Mouse (Mus musculus): ENCODE data around the gene Dab1.

The Dab1 gene

GRCm38 (mm10) chr4:104572440-104572839 lies 953.3 kb downstream of the Dab1 start:
- intact Hi-C loops (cut with DNase I), result no loop called here

- intact Hi-C loops (cut with DNase I), result no loop called here
Observed at GRCm38 (mm10) chr4:104573419-104573818, 954.3 kb downstream of the Dab1 start.

GRCm38 (mm10) chr4:104578370-104578769 lies 959.2 kb downstream of the Dab1 start:
- intact Hi-C loops (cut with DNase I), result no loop called here

GRCm38 (mm10) chr4:104579946-104580544 lies 960.9 kb downstream of the Dab1 start:
- intact Hi-C loops (cut with DNase I), result no loop called here

- intact Hi-C loops (cut with DNase I), result no loop called here
Observed at GRCm38 (mm10) chr4:104582726-104583125, 963.6 kb downstream of the Dab1 start.

GRCm38 (mm10) chr4:104587826-104588225 lies 968.7 kb downstream of the Dab1 start:
- intact Hi-C loops (cut with DNase I), result no loop called here

GRCm38 (mm10) chr4:104596936-104597335 lies 977.8 kb downstream of the Dab1 start:
- intact Hi-C loops (cut with DNase I), result no loop called here

- intact Hi-C loops (cut with DNase I), result no loop called here
Observed at GRCm38 (mm10) chr4:104597490-104598465, 978.6 kb downstream of the Dab1 start.

- intact Hi-C loops (cut with DNase I), result no loop called here
Observed at GRCm38 (mm10) chr4:104602804-104603203, 983.6 kb downstream of the Dab1 start.

- intact Hi-C loops (cut with DNase I), result no loop called here
Observed at GRCm38 (mm10) chr4:104604298-104604697, 985.1 kb downstream of the Dab1 start.

GRCm38 (mm10) chr4:104606881-104607280 lies 987.7 kb downstream of the Dab1 start:
- intact Hi-C loops (cut with DNase I), result no loop called here

- intact Hi-C loops (cut with DNase I), result no loop called here
Observed at GRCm38 (mm10) chr4:104607636-104608035, 988.5 kb downstream of the Dab1 start.

GRCm38 (mm10) chr4:104619452-104619851 lies 1000.3 kb downstream of the Dab1 start:
- intact Hi-C loops (cut with DNase I), result no loop called here

GRCm38 (mm10) chr4:104625316-104625715 lies 1006.2 kb downstream of the Dab1 start:
- intact Hi-C loops (cut with DNase I), result no loop called here

- intact Hi-C loops (cut with DNase I), result no loop called here
Observed at GRCm38 (mm10) chr4:104628708-104629107, 1009.5 kb downstream of the Dab1 start.

GRCm38 (mm10) chr4:104637016-104637415 lies 1017.9 kb downstream of the Dab1 start:
- intact Hi-C loops (cut with DNase I), result no loop called here

- intact Hi-C loops (cut with DNase I), result no loop called here
Observed at GRCm38 (mm10) chr4:104640617-104641016, 1021.5 kb downstream of the Dab1 start.

GRCm38 (mm10) chr4:104642761-104643469 lies 1023.8 kb downstream of the Dab1 start:
- intact Hi-C loops (cut with DNase I), result no loop called here

GRCm38 (mm10) chr4:104643534-104644356 lies 1024.6 kb downstream of the Dab1 start:
- intact Hi-C loops (cut with DNase I), result no loop called here

GRCm38 (mm10) chr4:104644357-104644630 lies 1025.1 kb downstream of the Dab1 start:
- intact Hi-C loops (cut with DNase I), result no loop called here

GRCm38 (mm10) chr4:104644862-104645261 lies 1025.7 kb downstream of the Dab1 start:
- intact Hi-C loops (cut with DNase I), result no loop called here

Data from adrenal gland (tissue).